Mouse (Mus musculus): ENCODE measurements around the gene Ap4s1.

DNA sequence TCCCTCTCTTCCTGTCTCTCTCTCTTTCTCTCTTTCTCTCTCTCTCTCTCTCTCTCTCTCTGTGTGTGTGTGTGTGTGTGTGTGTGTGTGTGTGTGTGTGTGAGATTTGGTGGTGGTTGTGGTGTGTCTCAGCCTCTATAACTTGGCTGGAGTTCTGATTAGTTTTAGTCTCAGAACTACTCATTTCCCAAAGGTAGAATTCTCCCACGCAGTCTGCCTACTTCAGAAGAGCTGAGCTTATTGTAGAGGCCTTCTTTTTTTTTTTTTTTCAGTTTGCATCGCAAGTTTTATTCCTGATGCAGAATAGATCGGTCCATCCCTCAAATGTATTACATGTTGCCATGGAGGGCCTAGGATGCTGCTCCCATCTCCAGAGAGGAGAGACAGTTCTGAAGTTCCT is 18.9 kb downstream of the Ap4s1 start:
- TF ChIP-seq EP300 (IDR thresholded peaks at IDR 0.05; ENCODE audit: low read depth) = no peak
- TF ChIP-seq CTCF (IDR thresholded peaks at IDR 0.05; ENCODE audit: low read depth) = no peak

Data from liver, postnatal 0 days (tissue).